Mouse (Mus musculus) heart, postnatal 0 days (tissue): ENCODE measurements around the gene Wasf3. TPM values are rescaled to one million over a fixed set of nuclear protein-coding genes. Genes with fewer than 3 reads are reported as not detected.

Experiments
- ATAC-seq: fragments of 200-750 bp; cut with Nextera tagmentation; 2 replicates; pipeline ENCODE4 v1.8.0; 2017; ENCODE audit warnings: low read depth, moderate number of reproducible peaks, moderate library complexity; ENCODE audit not compliant: insufficient read depth
- DNase-seq: peaks from one replicate; pipeline ENCODE4 v3.0.0-alpha.2; 2016; ENCODE audit warnings: low spot score
- H3K27ac ChIP-seq: fragments of 300-500 bp; sonication (generic); 2 replicates; pipeline ENCODE4 v1.5.1; 2014; ENCODE audit warnings: low read depth, mild to moderate bottlenecking
- H3K27me3 ChIP-seq: fragments of 300-500 bp; sonication (generic); 2 replicates; pipeline ENCODE4 v1.6.1; 2014; ENCODE audit warnings: low read length, mixed read lengths; ENCODE audit not compliant: control insufficient read depth, insufficient read depth
- H3K36me3 ChIP-seq: fragments of 300-500 bp; sonication (generic); replicated peaks from 2 replicates; pipeline ENCODE4 v1.6.1; 2014; ENCODE audit warnings: low read length, mixed read lengths; ENCODE audit not compliant: control insufficient read depth, insufficient read depth
- H3K4me1 ChIP-seq: fragments of 300-500 bp; sonication (generic); 2 replicates; pipeline ENCODE4 v1.6.1; 2014; ENCODE audit warnings: antibody characterized with exemption; ENCODE audit not compliant: control insufficient read depth, insufficient read depth
- H3K4me2 ChIP-seq: fragments of 300-500 bp; sonication (generic); 2 replicates; pipeline ENCODE4 v1.6.1; 2014; ENCODE audit warnings: low read depth, mild to moderate bottlenecking, low read length, moderate library complexity
- H3K4me3 ChIP-seq: fragments of 300-500 bp; sonication (generic); 2 replicates; pipeline ENCODE4 v1.5.1; 2014; ENCODE audit warnings: low read depth, low read length
- H3K9ac ChIP-seq: fragments of 300-500 bp; sonication (generic); replicated peaks from 2 replicates; pipeline ENCODE4 v1.6.1; 2014; ENCODE audit warnings: low read depth, low read length, mixed read lengths
- H3K9me3 ChIP-seq: fragments of 300-500 bp; sonication (generic); replicated peaks from 2 replicates; pipeline ENCODE4 v1.6.1; 2016; ENCODE audit warnings: low read length; ENCODE audit not compliant: control insufficient read depth
- CTCF ChIP-seq: IDR thresholded peaks from 2 replicates; pipeline ENCODE4 v1.5.1; 2016; ENCODE audit warnings: antibody characterized with exemption, control low read depth, low read depth
- EP300 ChIP-seq: IDR thresholded peaks from 2 replicates; pipeline ENCODE4 v1.6.1; 2016; ENCODE audit warnings: antibody characterized with exemption, low read depth
- WGBS: fragments of 180-500 bp; shearing (Covaris S2); extraction: QIAGEN DNeasy Blood & Tissue Kit; methylation state at CpG from one replicate; pipeline ENCODE4 v1.1.7; 2014; 5-methylcytosine and 5-hydroxymethylcytosine counted together
- polyA plus RNA-seq: library from polyadenylated mRNA; unstranded; fragments of >200 nt; fragmentation: Nextera tagmentation; extraction: Ambion mirVana; gene quantifications from 2 replicates; pipeline ENCODE4 v1.2.1, GENCODE M21; 2015
- total RNA-seq: library from RNA; depleted of rRNA; stranded (reverse); fragments of >200 nt; gene quantifications from 2 replicates; pipeline ENCODE4 v1.2.3, GENCODE M21; 2014; ENCODE audit warnings: low replicate concordance

Gene Wasf3
- total and polyA plus RNA-seq, 2 experiments from 2014 or later, result 0.08 TPM; not detected in 1

DNA sequence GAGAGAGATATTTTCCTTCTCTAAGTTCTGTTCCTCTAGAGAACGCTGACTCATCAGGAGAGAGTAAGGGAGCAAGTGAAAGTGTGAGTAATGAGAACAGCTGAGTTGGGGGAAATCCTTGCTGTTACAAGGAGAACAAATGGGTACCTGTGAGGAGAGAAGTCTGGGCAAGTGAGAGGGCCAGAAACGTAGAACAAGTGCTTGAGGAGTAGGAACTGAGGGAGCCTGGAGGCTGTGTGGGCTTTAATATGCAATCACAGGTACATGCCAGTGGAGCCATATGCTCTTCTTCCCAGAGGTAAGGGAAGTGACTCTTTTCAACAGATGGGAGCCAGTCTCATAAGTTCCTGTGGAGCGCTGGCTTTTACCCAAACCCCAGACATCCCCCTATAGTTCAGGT is 35.6 kb upstream of the Wasf3 start:
- WGBS, result 61% methylated on average over 3 of the region's 3 CpGs

DNA sequence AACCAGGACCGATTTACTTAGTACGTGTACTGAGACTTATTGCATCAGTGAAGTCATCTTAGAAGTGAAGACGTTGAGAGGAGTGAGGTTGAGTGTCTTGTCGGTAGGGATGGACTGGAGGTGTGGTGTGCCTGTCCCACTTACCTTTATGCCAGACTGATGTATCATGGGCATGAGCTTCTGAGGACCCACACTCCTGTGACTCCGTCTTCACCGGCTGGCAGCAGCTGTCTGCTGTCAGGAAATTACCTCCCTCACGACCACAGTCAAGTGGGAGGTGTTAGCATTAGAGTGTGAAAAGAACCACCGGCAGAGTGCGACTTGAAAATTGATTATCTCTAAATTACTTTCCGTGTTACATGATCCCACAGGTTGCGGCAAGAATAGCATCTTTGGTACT is 34.0 kb upstream of the Wasf3 start:
- WGBS, result 79% methylated on average over 11 of the region's 11 CpGs
- TF ChIP-seq EP300, result no peak
- TF ChIP-seq CTCF, result no peak

More for the DNA sequence above, 35.6 kb upstream of the Wasf3 start:
- H3K9ac ChIP-seq, result no peak overlapping the region
- H3K27me3 ChIP-seq, result no peaks in the 10 kb centered on the region
- DNase-seq (no peak), ATAC-seq (no peak)
- no peaks in the 10 kb centered on the region for H3K9me3 ChIP-seq
- H3K4me3 ChIP-seq, result no peak overlapping the region
- no peaks in the 10 kb centered on the region for H3K4me1 ChIP-seq
- TF ChIP-seq CTCF, result no peak
- no peak for TF ChIP-seq EP300
- H3K4me2 ChIP-seq, result no peak overlapping the region
- no peak overlapping the region for H3K27ac ChIP-seq
- H3K36me3 ChIP-seq, result no peaks in the 10 kb centered on the region

DNA sequence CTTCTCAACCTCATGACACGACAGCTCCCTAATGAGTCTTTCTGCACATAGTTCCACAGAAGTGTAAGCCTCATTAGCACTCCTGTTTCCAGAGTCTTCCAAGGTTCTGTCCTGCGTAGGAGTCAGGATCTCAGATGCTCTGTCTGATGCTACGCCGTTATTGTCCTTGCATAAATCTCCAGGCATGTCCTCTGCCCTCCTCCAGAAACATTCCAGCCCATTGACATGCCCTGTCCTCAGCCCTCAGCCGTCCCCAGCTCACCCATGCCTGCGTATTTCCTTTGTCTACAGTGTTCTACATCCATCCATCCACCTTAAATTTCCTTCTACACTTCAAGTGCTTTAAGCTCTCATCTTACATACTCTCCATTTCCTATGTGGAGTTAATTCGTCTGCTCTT is 32.8 kb upstream of the Wasf3 start:
- ATAC-seq (no peak), DNase-seq (no peak)
- Histone ChIP-seq H3K36me3 (no peaks in the 10 kb centered on the region), H3K4me2 (no peak overlapping the region), H3K27me3 (no peaks in the 10 kb centered on the region), H3K4me3 (no peak overlapping the region), H3K4me1 (no peaks in the 10 kb centered on the region), H3K9ac (no peak overlapping the region), H3K9me3 (no peaks in the 10 kb centered on the region), H3K27ac (no peak overlapping the region)
- TF ChIP-seq CTCF (no peak), EP300 (no peak)
- 78% methylated on average over 7 of the region's 7 CpGs for WGBS

More for the DNA sequence above, 34.0 kb upstream of the Wasf3 start:
- Histone ChIP-seq H3K4me1 (no peaks in the 10 kb centered on the region), H3K27me3 (no peaks in the 10 kb centered on the region), H3K9me3 (no peaks in the 10 kb centered on the region), H3K36me3 (no peaks in the 10 kb centered on the region), H3K9ac (no peak overlapping the region), H3K27ac (no peak overlapping the region), H3K4me3 (no peak overlapping the region), H3K4me2 (no peak overlapping the region)
- DNase-seq (no peak), ATAC-seq (no peak)

GRCm38 (mm10) chr5:146360386-146360785 is 24.4 kb upstream of the Wasf3 start:
- no peaks in the 10 kb centered on the region for H3K4me1 ChIP-seq
- H3K36me3 ChIP-seq, result no peaks in the 10 kb centered on the region
- DNase-seq (no peak), ATAC-seq (no peak)
- WGBS, result 30% methylated on average over 10 of the region's 10 CpGs
- no peak overlapping the region for H3K9ac ChIP-seq
- no peak overlapping the region for H3K4me2 ChIP-seq
- no peak overlapping the region for H3K4me3 ChIP-seq
- TF ChIP-seq EP300 (no peak), CTCF (no peak)
- H3K27me3 ChIP-seq, result no peaks in the 10 kb centered on the region
- H3K27ac ChIP-seq, result no peak overlapping the region
- H3K9me3 ChIP-seq, result 0 out of 2 replicates have a peak, but pooled peaks cover 3% of the 10 kb centered on the region

DNA sequence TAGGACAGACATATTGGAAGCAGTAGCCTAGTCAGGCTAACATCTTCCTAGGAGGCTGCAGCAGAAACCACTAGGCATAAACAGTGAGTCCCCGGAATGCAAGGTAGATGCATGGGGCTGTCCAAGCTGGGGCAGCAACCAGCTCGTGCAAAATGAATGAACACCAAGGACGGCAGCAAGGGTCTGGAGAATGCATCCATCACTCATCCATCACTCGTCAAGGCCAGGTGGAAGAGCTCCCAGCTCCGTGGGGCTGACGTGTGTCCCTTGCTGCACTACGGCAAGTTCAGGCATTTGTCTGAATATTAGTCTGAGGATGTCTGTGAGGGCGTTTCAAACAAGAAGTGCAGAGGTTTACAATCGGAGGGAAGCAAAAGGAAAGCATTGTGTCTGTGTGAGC is 22.1 kb upstream of the Wasf3 start:
- ATAC-seq (no peak), DNase-seq (no peak)
- Histone ChIP-seq H3K4me2 (no peak overlapping the region), H3K27me3 (no peaks in the 10 kb centered on the region), H3K27ac (no peak overlapping the region), H3K4me3 (no peak overlapping the region), H3K4me1 (no peaks in the 10 kb centered on the region), H3K9ac (no peak overlapping the region), H3K36me3 (no peaks in the 10 kb centered on the region), H3K9me3 (0 out of 2 replicates have a peak, but pooled peaks cover 3% of the 10 kb centered on the region)
- 64% methylated on average over 9 of the region's 9 CpGs for WGBS
- no peak for TF ChIP-seq EP300
- no peak for TF ChIP-seq CTCF

- no peaks in the 10 kb centered on the region for H3K9me3 ChIP-seq
- H3K27ac ChIP-seq, result no peak overlapping the region
- H3K4me1 ChIP-seq, result no peaks in the 10 kb centered on the region
- H3K9ac ChIP-seq, result no peak overlapping the region
- no peaks in the 10 kb centered on the region for H3K27me3 ChIP-seq
- no peaks in the 10 kb centered on the region for H3K36me3 ChIP-seq
- WGBS, result 52% methylated on average over 2 of the region's 2 CpGs
- no peak overlapping the region for H3K4me2 ChIP-seq
- no peak for ATAC-seq
- H3K4me3 ChIP-seq, result no peak overlapping the region
- TF ChIP-seq EP300 (no peak), CTCF (no peak)
- no peak for DNase-seq
These were observed 16.4 kb upstream of the Wasf3 start for GRCm38 (mm10) chr5:146368356-146368755.
